Mouse (Mus musculus) cerebellum, adult 8-10 months (tissue): ENCODE measurements around the gene Hsd17b7.
A peak's percentile ranks its signal among the peaks of the same experiment; 100 is the strongest.
"Not testable (repeated sequence)": the region's sequence is repeated elsewhere in the genome, so short reads cannot be mapped to it uniquely, and the experiment has no call there.

Experiments
- DNase-seq: peaks from one replicate; pipeline ENCODE4 v3.0.0; 2022

Hsd17b7 gene

GRCm38 (mm10) chr1:169968792-169969515, at the start of gene Hsd17b7:
Hsd17b7 (minus strand) TSS chr1:169969241.
- peak; percentile 97 for DNase-seq

DNA sequence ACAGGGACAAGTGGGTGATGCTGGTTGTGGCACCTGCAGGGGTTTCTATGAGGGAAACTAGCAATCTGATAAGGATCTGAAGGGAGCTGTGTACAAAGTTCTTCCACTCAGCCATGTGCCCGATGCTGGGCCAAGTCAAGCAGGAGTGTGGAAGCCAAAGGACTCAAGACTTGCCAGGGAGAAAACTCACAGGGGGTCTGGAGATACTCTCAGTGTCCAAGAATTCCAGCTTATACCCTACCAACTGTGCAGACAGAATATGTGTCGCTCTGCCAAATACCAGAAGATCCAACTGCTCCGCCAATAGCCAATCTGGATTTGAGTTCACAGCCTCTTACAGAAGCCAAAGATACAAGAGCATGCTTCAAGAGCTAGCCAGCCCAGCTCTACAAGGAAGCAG, 45.7 kb upstream of the Hsd17b7 start:
- DNase-seq, result no peak

- peak; percentile 10 for DNase-seq
Observed at GRCm38 (mm10) chr1:170010716-170011505, 41.9 kb upstream of the Hsd17b7 start.

- no peak for DNase-seq
Observed at GRCm38 (mm10) chr1:170009296-170009695, 40.3 kb upstream of the Hsd17b7 start.

- no peak for DNase-seq
Observed at GRCm38 (mm10) chr1:170008432-170009220, 39.6 kb upstream of the Hsd17b7 start.

- no peak for DNase-seq
Observed at GRCm38 (mm10) chr1:170006516-170006915, 37.5 kb upstream of the Hsd17b7 start.

- no peak for DNase-seq
Observed at GRCm38 (mm10) chr1:170005297-170005696, 36.3 kb upstream of the Hsd17b7 start.

GRCm38 (mm10) chr1:169993901-169994300, 24.9 kb upstream of the Hsd17b7 start:
- DNase-seq, result not testable (repeated sequence)

- DNase-seq, result no peak
Observed at GRCm38 (mm10) chr1:169986166-169986565, 17.1 kb upstream of the Hsd17b7 start.

- no peak for DNase-seq
Observed at GRCm38 (mm10) chr1:169977621-169978020, 8.6 kb upstream of the Hsd17b7 start.

GRCm38 (mm10) chr1:169971998-169972397, 3.0 kb upstream of the Hsd17b7 start:
- DNase-seq, result no peak

GRCm38 (mm10) chr1:169970936-169971335, 1.9 kb upstream of the Hsd17b7 start:
- no peak for DNase-seq

- DNase-seq, result no peak
Observed at GRCm38 (mm10) chr1:169969516-169969886, 460 bp upstream of the Hsd17b7 start.

DNA sequence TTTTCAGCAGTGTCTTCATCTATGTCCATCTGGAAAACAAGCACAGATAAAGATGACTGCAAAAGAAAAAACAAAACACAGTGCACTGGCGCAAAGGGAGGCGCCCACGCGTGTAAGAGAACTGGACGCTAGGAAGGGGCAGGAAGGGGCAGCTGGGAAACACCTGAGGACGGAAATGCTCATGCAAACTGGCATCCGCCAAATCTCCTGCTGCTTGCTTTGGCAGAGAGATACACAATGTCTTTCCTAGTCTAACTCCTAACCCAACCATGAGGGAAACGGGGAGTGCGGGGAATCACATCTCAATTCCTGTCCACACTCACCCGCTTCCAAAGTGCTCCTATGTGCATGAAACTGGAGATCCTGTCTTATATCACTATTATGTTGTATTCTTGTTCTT, 15.9 kb downstream of the Hsd17b7 start:
- no peak for DNase-seq

DNA sequence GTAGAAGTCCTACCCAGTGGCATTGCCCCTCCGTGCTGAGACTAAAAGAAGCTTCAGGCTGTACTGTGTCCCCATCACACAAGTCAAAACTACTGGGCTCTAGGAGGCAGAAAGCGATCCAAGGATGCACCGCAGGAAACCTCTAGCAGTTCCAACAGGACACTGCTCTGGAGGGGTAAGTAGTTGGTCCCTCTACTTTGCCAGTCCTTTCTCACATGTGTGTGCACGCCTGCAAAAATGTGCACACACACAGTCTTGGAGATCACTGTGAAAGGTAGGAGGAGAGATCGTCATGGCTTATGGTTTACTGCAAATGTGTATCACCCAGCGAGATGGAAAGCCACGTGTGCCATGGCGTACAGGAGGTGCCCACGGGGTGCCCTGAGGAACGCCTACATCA, 16.4 kb downstream of the Hsd17b7 start:
- no peak for DNase-seq

DNA sequence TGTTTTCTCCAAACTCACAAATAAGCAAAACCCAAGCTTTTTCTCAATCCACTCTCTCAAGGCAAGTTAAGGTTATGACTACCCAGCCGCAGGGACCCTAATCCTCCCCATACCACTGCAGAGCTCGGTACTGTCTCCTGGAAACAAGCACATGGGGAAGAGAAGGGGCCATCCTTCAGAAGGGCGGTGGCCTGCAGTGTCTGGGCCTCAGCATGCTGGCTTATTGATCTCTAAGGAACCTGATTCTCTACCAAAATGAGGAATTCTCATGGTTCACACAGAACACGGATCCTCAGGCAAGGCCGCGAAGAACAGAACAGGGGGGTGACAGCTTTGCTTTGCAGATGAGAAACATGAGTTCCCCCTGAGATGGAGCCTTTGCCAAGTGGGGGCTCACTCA, 17.5 kb downstream of the Hsd17b7 start:
- DNase-seq, result no peak

- DNase-seq, result no peak
Observed at GRCm38 (mm10) chr1:169950651-169951050, 18.4 kb downstream of the Hsd17b7 start.

- DNase-seq, result no peak
Observed at GRCm38 (mm10) chr1:169949981-169950380, 19.1 kb downstream of the Hsd17b7 start.

- DNase-seq, result no peak
Observed at GRCm38 (mm10) chr1:169948866-169949265, 20.2 kb downstream of the Hsd17b7 start.

DNA sequence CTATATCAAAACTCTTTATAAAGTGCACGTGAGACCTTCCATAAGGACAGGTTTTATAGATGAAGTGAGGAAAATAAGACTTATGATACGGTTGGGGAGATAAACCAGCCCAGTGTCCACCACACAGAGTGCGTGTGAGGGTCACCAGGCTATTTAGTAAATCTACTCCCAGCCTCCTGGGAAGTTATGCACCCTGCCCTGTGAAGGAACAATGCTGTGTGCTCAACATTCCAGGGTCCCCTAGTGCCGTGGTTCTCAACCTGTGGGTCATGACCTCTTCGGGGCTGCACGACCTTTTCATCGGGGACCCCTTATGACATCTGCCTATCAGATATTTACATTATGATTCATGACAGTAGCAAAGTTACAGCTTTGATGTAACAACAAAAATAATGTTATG, 20.8 kb downstream of the Hsd17b7 start:
- no peak for DNase-seq

- DNase-seq, result no peak
Observed at GRCm38 (mm10) chr1:169947654-169948053, 21.4 kb downstream of the Hsd17b7 start.

- no peak for DNase-seq
Observed at GRCm38 (mm10) chr1:169946004-169946403, 23.0 kb downstream of the Hsd17b7 start.

- DNase-seq, result peak; percentile 36
Observed at GRCm38 (mm10) chr1:169939345-169939744, 29.7 kb downstream of the Hsd17b7 start.
